Mouse (Mus musculus): ENCODE measurements around the gene Stra6. TPM values are rescaled to one million over a fixed set of nuclear protein-coding genes. Genes with fewer than 3 reads are reported as not detected.

Stra6 gene
- total RNA-seq (2014; fragmentation: Nextera tagmentation) (not detected in 2 replicates), total RNA-seq (2017) (not detected in 2 replicates)

GRCm38 (mm10) chr9:58063531-58063930 lies at the start of gene Stra6:
Gene Stra6, plus strand, starts transcription at chr9:58063788.
- no peak for ATAC-seq (replicated peaks; ENCODE audit: poor library complexity, severe bottlenecking)

- peak; percentile 62 for ATAC-seq (replicated peaks; ENCODE audit: poor library complexity, severe bottlenecking)
These were observed 49.0 kb upstream of the Stra6 start for GRCm38 (mm10) chr9:58014393-58015160.

DNA sequence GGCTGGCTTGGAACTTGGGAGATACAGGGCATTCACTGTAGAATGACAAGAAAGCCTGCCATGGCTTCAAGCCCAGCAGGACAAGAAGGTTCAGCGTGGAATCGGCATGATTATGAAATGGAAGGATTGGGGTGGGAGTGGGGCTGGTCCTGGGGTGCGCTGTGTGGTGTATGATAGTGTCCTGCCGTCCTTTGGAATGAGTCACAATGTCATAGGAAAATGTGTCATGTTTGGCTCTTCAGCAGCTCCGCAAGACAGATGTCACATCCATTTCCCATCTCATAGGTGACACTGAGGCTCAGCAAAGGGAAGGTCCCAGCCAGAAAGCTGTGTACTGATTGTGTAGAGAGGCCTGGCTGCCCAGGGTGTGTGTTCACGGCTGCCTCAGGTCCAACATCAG lies 47.7 kb upstream of the Stra6 start:
- ATAC-seq (replicated peaks; ENCODE audit: poor library complexity, severe bottlenecking) = no peak

- ATAC-seq (replicated peaks; ENCODE audit: poor library complexity, severe bottlenecking) = no peak
These were observed 46.6 kb upstream of the Stra6 start for GRCm38 (mm10) chr9:58016962-58017361.

DNA sequence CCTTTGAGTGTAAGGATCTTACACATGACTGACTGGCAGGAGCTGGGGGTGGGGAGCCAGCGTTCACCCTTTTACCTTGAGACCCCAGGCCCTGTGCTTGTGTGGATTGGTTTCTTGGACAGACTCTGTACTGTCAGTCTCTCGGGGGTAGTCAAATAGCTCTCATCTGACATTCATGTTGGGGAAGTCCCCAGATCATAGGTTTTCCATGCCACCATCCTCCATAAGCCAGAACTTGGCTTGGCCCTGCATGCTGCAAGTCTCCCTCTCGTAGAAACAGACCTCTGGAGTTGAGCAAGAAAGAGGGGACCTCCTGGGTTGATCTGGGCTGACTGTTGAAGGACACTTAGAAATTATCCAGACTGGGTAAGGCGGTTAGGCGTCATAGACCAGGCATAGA lies 45.2 kb upstream of the Stra6 start:
- ATAC-seq (replicated peaks; ENCODE audit: poor library complexity, severe bottlenecking) = no peak

- no peak for ATAC-seq (replicated peaks; ENCODE audit: poor library complexity, severe bottlenecking)
These were observed 37.6 kb upstream of the Stra6 start for GRCm38 (mm10) chr9:58025995-58026394.

- no peak for ATAC-seq (replicated peaks; ENCODE audit: poor library complexity, severe bottlenecking)
These were observed 36.0 kb upstream of the Stra6 start for GRCm38 (mm10) chr9:58027426-58028180.

DNA sequence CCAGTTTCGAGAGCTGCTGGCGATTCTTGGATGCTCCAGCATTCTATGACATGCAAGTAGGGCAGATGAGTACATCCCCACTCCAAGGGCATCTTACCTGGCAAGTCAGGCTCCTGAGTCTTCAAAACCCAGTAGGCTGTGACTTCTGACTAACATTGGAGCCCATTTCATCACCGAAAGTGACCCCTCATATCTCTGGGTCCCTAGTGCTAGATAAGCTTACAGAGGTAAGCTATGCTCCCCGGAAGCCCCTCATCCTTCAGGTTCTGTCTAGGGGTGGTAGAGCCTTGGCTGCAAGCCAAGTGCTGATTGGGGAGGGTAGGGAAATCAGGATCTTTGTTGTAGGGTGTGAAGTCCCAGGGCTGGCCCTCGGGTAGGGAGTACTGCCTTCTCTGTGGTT lies 34.7 kb upstream of the Stra6 start:
- no peak for ATAC-seq (replicated peaks; ENCODE audit: poor library complexity, severe bottlenecking)

GRCm38 (mm10) chr9:58029635-58030034 lies 34.0 kb upstream of the Stra6 start:
- ATAC-seq (replicated peaks; ENCODE audit: poor library complexity, severe bottlenecking) = no peak

DNA sequence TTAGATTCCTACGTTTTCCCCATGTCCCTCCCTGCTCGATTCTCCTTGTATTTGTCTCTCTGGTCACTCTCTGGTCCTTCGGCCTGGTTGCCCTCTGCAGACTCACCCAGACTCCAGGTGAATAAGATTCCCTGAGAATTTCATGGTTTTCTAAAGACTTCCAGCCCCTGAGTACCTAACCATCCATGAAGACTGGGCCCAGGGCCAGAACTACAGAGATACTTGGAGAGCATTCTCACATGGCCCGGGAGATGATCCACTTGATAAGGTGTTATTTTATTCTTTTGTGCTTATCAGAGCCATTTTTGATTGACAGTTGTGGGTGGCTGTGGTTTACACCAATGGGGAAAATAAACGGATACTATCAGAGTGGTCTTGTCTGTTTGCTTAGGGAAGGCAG lies 31.7 kb upstream of the Stra6 start:
- ATAC-seq (replicated peaks; ENCODE audit: poor library complexity, severe bottlenecking) = no peak

- ATAC-seq (replicated peaks; ENCODE audit: poor library complexity, severe bottlenecking) = no peak
These were observed 28.1 kb upstream of the Stra6 start for GRCm38 (mm10) chr9:58035519-58035918.

GRCm38 (mm10) chr9:58035951-58036698 lies 27.5 kb upstream of the Stra6 start:
- ATAC-seq (replicated peaks; ENCODE audit: poor library complexity, severe bottlenecking) = no peak

- ATAC-seq (replicated peaks; ENCODE audit: poor library complexity, severe bottlenecking) = no peak
These were observed 26.6 kb upstream of the Stra6 start for GRCm38 (mm10) chr9:58036961-58037360.

GRCm38 (mm10) chr9:58038500-58039168 lies 25.0 kb upstream of the Stra6 start:
- peak; percentile 76 for ATAC-seq (replicated peaks; ENCODE audit: poor library complexity, severe bottlenecking)

DNA sequence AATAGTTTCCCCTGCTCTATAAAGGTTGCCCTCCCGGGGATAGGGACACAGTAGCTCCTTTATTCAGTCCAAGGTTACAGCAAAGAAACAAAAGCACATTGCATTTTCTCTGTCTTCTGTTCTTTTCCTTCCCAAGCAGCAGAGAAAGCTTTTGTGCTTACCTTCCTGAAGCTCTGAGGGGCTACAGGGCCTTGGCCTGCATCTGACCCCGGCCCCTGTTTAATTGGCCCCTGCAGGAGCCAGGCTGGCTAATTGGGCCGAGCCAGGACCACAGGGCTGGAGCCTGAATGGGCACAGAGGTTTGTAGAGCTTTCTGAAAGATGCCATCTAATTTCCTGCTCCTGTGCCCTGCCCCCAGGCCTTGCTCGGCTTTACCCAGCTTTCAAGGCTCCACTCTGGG lies 22.6 kb upstream of the Stra6 start:
- no peak for ATAC-seq (replicated peaks; ENCODE audit: poor library complexity, severe bottlenecking)

- no peak for ATAC-seq (replicated peaks; ENCODE audit: poor library complexity, severe bottlenecking)
These were observed 21.2 kb upstream of the Stra6 start for GRCm38 (mm10) chr9:58042391-58042790.

- no peak for ATAC-seq (replicated peaks; ENCODE audit: poor library complexity, severe bottlenecking)
These were observed 20.0 kb upstream of the Stra6 start for GRCm38 (mm10) chr9:58043496-58044017.

GRCm38 (mm10) chr9:58044828-58045227 lies 18.8 kb upstream of the Stra6 start:
- no peak for ATAC-seq (replicated peaks; ENCODE audit: poor library complexity, severe bottlenecking)

DNA sequence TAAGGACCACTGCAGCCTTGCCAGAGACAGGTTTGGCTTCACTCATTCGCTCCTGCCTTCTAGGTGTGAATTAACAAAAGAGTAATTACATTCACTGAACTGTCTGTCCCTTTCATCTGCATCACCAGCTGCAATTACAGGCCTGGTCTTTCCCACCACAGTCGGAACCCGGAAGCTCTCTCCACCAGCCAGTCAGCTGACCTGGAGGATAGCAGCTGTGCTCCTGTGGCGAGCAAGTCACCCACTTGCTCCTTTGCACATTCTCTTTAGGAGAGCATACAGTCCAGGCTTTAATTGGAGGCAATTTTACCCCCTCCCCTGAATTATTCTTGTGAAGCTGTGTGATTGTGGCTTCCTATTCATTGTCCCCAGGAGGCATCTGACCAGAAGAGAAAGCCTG lies 17.9 kb upstream of the Stra6 start:
- no peak for ATAC-seq (replicated peaks; ENCODE audit: poor library complexity, severe bottlenecking)

DNA sequence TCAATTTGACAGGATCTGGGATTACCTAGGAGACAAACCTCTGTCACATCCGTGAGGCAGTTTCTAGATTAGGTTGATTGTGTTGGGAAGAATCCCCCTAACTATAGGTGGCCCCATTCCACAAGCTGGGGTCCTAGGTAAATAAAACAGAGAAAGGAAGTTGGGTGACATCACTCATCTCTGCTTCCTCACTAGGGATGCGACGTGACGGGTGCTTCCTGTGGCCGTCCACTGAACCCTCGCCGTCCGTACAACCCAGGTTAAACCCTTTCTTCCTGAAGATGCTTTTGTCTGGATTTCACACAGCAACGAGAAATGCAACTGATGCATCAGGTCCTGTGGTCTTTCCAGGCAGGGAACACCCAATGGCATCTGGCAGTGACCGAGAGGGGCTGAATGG lies 16.5 kb upstream of the Stra6 start:
- no peak for ATAC-seq (replicated peaks; ENCODE audit: poor library complexity, severe bottlenecking)

All from granulocyte monocyte progenitor cell, adult 5-6 weeks (primary cell).